Mouse (Mus musculus) natural killer cell, adult 2 months (primary cell): ENCODE measurements around the gene Tcl1b2.
"Not testable (repeated sequence)": the region's sequence is repeated elsewhere in the genome, so short reads cannot be mapped to it uniquely, and the experiment has no call there.

ENCODE experiments used
- DNase-seq, 2 experiments: peaks; one replicate each; pipeline ENCODE4 v3.0.0; 2022; ENCODE audit warnings: low spot score in 2 of 2

The Tcl1b2 gene

GRCm38 (mm10) chr12:105145714-105146113 lies at the start of gene Tcl1b2:
Tcl1b2 (plus strand) TSS chr12:105146014.
- no peak for DNase-seq

GRCm38 (mm10) chr12:105099466-105100044 lies 46.3 kb upstream of the Tcl1b2 start:
- DNase-seq, result no peak

- no peak for DNase-seq
Measured at GRCm38 (mm10) chr12:105102901-105103300, 42.9 kb upstream of the Tcl1b2 start.

- DNase-seq, result peak; percentile 35 to 59
Measured at GRCm38 (mm10) chr12:105104036-105104435, 41.8 kb upstream of the Tcl1b2 start.

- DNase-seq, result no peak
Measured at GRCm38 (mm10) chr12:105105326-105105725, 40.5 kb upstream of the Tcl1b2 start.

- no peak for DNase-seq
Measured at GRCm38 (mm10) chr12:105108856-105109255, 37.0 kb upstream of the Tcl1b2 start.

- DNase-seq, result no peak
Measured at GRCm38 (mm10) chr12:105109406-105109805, 36.4 kb upstream of the Tcl1b2 start.

- no peak for DNase-seq
Measured at GRCm38 (mm10) chr12:105109812-105110211, 36.0 kb upstream of the Tcl1b2 start.

GRCm38 (mm10) chr12:105112321-105112988 lies 33.4 kb upstream of the Tcl1b2 start:
- DNase-seq, result no peak

GRCm38 (mm10) chr12:105116648-105117047 lies 29.2 kb upstream of the Tcl1b2 start:
- no peak for DNase-seq

GRCm38 (mm10) chr12:105125362-105125761 lies 20.5 kb upstream of the Tcl1b2 start:
- no peak for DNase-seq

- DNase-seq, result no peak
Measured at GRCm38 (mm10) chr12:105126516-105126915, 19.3 kb upstream of the Tcl1b2 start.

- no peak for DNase-seq
Measured at GRCm38 (mm10) chr12:105127607-105128006, 18.2 kb upstream of the Tcl1b2 start.

- not testable (repeated sequence) for DNase-seq
Measured at GRCm38 (mm10) chr12:105129494-105130205, 16.2 kb upstream of the Tcl1b2 start.

- DNase-seq, result not testable (repeated sequence)
Measured at GRCm38 (mm10) chr12:105134167-105134566, 11.6 kb upstream of the Tcl1b2 start.

GRCm38 (mm10) chr12:105134826-105135225 lies 11.0 kb upstream of the Tcl1b2 start:
- not testable (repeated sequence) for DNase-seq

GRCm38 (mm10) chr12:105137729-105138128 lies 8.1 kb upstream of the Tcl1b2 start:
- not testable (repeated sequence) for DNase-seq

- no peak for DNase-seq
Measured at GRCm38 (mm10) chr12:105143096-105143495, 2.7 kb upstream of the Tcl1b2 start.

- not testable (repeated sequence) for DNase-seq
Measured at GRCm38 (mm10) chr12:105144928-105145327, 886 bp upstream of the Tcl1b2 start.

- DNase-seq, result not testable (repeated sequence)
Measured at GRCm38 (mm10) chr12:105155286-105155685, 9.5 kb downstream of the Tcl1b2 start.

- no peak for DNase-seq
Measured at GRCm38 (mm10) chr12:105158842-105159241, 13.0 kb downstream of the Tcl1b2 start.

GRCm38 (mm10) chr12:105159390-105159789 lies 13.6 kb downstream of the Tcl1b2 start, which contains the start of gene Tcl1b1:
Tcl1b1 (plus strand) TSS chr12:105159690.
- no peak for DNase-seq

- no peak for DNase-seq
Measured at GRCm38 (mm10) chr12:105166734-105167133, 20.9 kb downstream of the Tcl1b2 start.
